Mouse (Mus musculus) right cerebral cortex, postnatal 4 days (tissue): ENCODE results near the gene Tas2r118.

Experiments
- DNase-seq: peaks from one replicate; pipeline ENCODE4 v3.0.0-alpha.2; 2022

Gene Tas2r118

DNA sequence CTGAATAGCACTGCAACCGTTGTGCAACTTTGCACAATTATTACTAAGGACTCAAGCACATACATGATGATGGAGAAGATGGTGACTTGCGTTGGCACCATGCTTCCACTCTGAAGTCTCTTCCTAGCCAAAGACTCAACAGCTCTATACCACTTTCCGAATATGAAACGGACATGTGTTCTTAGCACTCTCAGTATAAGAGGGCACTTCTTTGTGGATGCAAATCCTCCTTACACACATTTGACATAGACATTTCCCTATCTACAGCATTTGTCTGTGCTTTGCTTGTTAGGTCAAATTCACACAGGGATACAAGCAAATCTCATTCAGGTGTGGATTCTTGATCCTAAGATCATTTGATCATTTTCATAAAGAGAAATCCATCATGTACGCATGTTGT is at the start of gene Tas2r118:
Tas2r118 (minus strand) TSS at position 101 of the 400 bp plus-strand sequence.
- DNase-seq, result no peak

DNA sequence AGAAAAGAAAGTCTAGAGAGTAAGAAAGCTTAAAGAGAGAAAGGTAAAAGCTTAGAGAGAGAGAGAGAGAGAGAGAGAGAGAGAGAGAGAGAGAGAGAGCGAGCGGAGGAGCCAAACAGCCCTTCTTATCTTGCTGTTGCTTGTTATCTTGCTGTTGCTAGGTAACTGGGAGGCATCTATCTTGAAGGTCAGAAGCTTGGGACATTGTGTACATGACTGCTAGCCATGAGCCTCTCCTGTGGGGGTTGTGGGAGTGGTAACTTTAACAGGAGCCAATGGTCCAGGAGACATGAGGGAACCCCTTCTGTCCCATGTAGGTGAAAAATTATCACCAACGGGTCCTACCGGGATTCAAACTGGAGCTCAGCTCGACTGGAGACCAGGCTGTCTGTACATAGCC is 48.5 kb upstream of the Tas2r118 start:
- no peak for DNase-seq

GRCm38 (mm10) chr6:23993276-23993675 is 23.4 kb upstream of the Tas2r118 start:
- DNase-seq, result no peak

- no peak for DNase-seq
These were observed 21.0 kb upstream of the Tas2r118 start for GRCm38 (mm10) chr6:23990687-23991387.

DNA sequence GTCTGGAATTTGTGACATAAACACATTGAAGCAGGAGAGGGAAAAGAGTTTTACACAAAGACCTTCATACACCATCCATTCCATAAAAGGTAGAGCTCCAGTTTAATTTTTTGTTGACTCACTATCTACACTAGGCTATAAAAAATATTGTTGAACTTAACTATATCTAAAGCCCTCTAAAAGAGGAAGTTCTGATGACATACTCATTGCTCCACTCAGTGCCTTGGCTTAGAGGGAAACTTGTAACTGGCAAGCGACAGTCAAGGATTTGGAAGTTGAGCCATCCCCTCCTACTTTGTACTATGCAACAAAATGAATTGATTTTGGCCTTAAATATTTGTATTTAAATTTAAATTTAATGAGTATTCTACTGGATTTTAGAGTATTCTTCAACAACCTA is 16.4 kb upstream of the Tas2r118 start:
- DNase-seq, result no peak

DNA sequence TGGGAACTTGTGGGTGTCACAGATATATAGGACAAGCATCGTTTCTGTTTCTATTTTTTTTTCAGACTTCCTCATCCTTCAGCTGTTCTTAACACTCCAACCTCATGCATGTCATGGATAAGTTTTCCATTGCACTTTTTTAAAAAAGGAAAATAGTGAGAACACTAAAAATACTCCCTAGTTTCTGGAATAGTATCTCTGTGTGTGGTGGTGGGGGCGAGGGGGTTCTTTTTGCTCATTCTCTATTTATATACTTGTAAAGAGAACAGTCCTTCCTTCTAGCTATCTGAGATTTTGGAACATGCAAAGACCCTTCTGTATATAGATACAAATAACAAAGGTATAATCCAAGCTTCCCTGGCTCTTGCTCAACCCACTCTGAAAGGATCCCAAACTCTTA is 2.9 kb downstream of the Tas2r118 start:
- DNase-seq, result no peak

- DNase-seq, result no peak
These were observed 3.9 kb downstream of the Tas2r118 start for GRCm38 (mm10) chr6:23965925-23966324.

GRCm38 (mm10) chr6:23963741-23964140 is 6.1 kb downstream of the Tas2r118 start:
- no peak for DNase-seq

GRCm38 (mm10) chr6:23940776-23941175 is 29.1 kb downstream of the Tas2r118 start:
- no peak for DNase-seq

DNA sequence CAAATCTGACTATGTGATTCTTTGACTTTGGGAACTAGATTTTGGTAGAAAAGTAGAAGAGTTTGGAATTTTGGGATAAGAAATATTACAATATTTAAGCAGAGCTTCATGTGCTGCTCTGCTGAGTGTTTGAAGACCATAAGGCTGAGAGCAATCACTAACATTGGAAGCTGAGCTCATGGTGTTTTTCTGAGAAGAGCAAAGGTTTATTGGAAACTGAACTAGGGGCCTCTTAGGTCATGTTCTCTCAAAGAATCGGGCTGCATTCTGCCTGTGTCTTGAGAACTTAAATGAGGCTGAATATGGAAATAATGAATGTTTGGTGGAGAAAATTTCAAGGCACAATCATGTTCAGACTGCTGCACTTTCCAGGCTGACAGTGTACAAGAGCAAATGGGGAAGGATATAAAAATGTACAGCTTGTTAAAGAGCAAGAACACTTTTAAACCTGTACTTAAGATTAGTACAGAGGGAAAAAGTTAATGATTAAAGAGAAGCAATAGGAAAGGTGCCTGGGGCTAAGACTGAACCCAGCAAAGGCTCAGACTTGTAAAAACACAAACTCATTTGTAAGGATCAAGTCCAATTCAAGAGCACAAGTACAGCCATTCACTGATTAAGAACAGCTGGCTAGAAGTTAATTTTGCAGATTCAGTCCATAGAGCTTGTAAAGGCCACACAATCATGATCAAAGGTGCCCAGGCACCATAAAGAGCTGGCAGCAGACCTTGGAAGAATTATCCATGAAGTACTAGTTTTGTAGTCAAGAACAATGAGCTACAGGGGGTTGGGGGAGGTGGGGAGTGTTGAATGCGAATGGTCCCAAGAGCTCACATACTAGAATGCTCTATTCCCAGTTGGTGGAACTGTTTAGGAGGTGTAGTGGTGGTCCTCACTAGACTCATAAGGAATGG is 31.0 kb downstream of the Tas2r118 start:
- no peak for DNase-seq

DNA sequence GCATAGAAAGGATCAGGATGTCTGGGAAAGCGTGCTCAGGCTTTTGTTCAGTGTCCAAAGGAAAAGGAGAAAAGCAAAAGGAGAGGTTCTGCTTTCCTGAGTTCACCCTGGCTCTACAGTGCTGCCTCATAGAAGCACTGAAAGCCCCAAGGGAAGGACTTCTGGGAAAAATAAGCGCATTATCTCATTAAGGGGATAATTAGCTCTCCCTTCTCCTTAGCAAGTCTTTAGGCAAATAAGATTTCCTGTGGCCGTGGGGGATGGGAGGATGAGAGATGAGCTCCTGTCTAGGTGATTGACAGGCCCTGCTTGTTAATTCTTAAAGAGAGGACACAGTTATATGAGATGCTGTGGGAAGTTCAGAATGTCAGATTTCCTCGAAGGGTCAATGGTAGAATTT is 33.4 kb downstream of the Tas2r118 start:
- no peak for DNase-seq

DNA sequence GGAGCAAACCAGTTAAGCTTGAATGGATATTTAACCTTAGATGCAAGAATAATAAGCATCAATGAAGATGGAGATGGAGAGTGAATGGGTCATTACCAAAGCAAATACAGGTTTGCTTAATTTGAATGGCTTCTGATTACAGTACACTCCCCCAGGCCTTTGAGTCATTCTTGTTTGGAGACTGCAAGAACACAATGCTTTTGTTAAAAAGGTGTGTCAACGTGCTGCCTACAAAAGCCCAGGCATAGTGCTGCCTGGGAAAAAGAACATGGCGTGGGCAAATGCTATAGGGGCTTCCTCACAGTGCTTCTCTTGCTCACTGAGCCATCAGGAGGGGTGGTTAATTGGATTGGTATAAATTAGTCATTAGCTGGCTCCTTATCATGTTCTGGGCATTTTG is 46.1 kb downstream of the Tas2r118 start:
- no peak for DNase-seq
